Mouse (Mus musculus) small intestine, adult 2 months (tissue): ENCODE results near the gene N4bp2. TPM values are rescaled to one million over a fixed set of nuclear protein-coding genes. Genes with fewer than 3 reads are reported as not detected.

Experiments
- H3K27ac ChIP-seq: fragments of 200-500 bp; 2 replicates; pipeline ENCODE4 v1.5.1; 2012; ENCODE audit warnings: low read depth, low read length, control low read depth, inconsistent platforms; ENCODE audit not compliant: insufficient read depth
- H3K27me3 ChIP-seq: fragments of 200-500 bp; 2 replicates; pipeline ENCODE4 v1.6.1; 2012; ENCODE audit warnings: mild to moderate bottlenecking, moderate library complexity, low read length, inconsistent platforms; ENCODE audit not compliant: control insufficient read depth, insufficient read depth
- H3K36me3 ChIP-seq: fragments of 200-500 bp; 2 replicates; pipeline ENCODE4 v1.6.1; 2012; ENCODE audit warnings: mild to moderate bottlenecking, low read length, control low read depth, inconsistent platforms; ENCODE audit not compliant: control insufficient read depth, insufficient read depth
- H3K4me1 ChIP-seq: fragments of 200-500 bp; 2 replicates; pipeline ENCODE4 v1.6.1; 2012; ENCODE audit warnings: low read length, inconsistent platforms, mixed read lengths; ENCODE audit not compliant: control insufficient read depth, insufficient read depth, insufficient read length
- H3K4me3 ChIP-seq: fragments of 200-500 bp; 2 replicates; pipeline ENCODE4 v1.5.1; 2012; ENCODE audit warnings: low read depth, mild to moderate bottlenecking, control low read depth, inconsistent platforms, low read length, moderate library complexity
- CTCF ChIP-seq: fragments of 200-500 bp; IDR thresholded peaks from 2 replicates; pipeline ENCODE4 v1.5.1; 2012; ENCODE audit warnings: low read depth, mild to moderate bottlenecking, control low read depth, inconsistent platforms, low read length, moderate library complexity, mixed read lengths; ENCODE audit not compliant: insufficient replicate concordance, insufficient read length; ENCODE audit errors: extremely low read depth
- POLR2A ChIP-seq: fragments of 200-500 bp; IDR thresholded peaks from 2 replicates; pipeline ENCODE4 v1.6.1; 2012; ENCODE audit warnings: low read depth, mild to moderate bottlenecking, control low read depth, inconsistent platforms, low read length, moderate library complexity
- WGBS: fragments of 180-500 bp; shearing (Covaris S2); methylation state at CpG from one replicate; pipeline ENCODE4 v1.1.7; 2018; 5-methylcytosine and 5-hydroxymethylcytosine counted together
- polyA plus RNA-seq: library from polyadenylated mRNA; depleted of rRNA; stranded (reverse); fragments of >200 nt; gene quantifications from 2 replicates; pipeline ENCODE4 v1.2.3, GENCODE M21; 2012

N4bp2 gene
- polyA plus RNA-seq, 1 experiment, result 2.3 TPM

- no peak overlapping the region for H3K27ac ChIP-seq
- TF ChIP-seq POLR2A (no peak), CTCF (no peak)
- no peak overlapping the region for H3K4me3 ChIP-seq
- WGBS, result 83% methylated on average over 16 of the region's 16 CpGs
- H3K36me3 ChIP-seq, result peaks cover 16% of the 10 kb centered on the region
- H3K27me3 ChIP-seq, result no peaks in the 10 kb centered on the region
- no peaks in the 10 kb centered on the region for H3K4me1 ChIP-seq
Observed at GRCm38 (mm10) chr5:65790604-65791225, 27.4 kb downstream of the N4bp2 start.

GRCm38 (mm10) chr5:65794202-65794601 is 30.9 kb downstream of the N4bp2 start:
- Histone ChIP-seq H3K27ac (no peak overlapping the region), H3K27me3 (no peaks in the 10 kb centered on the region), H3K4me1 (no peaks in the 10 kb centered on the region), H3K36me3 (peaks cover 17% of the 10 kb centered on the region), H3K4me3 (no peak overlapping the region)
- TF ChIP-seq CTCF (no peak), POLR2A (no peak)
- 75% methylated on average over 3 of the region's 3 CpGs for WGBS

GRCm38 (mm10) chr5:65794702-65795101 is 31.4 kb downstream of the N4bp2 start:
- Histone ChIP-seq H3K4me3 (no peak overlapping the region), H3K27me3 (no peaks in the 10 kb centered on the region), H3K27ac (no peak overlapping the region), H3K4me1 (no peaks in the 10 kb centered on the region), H3K36me3 (peaks cover 17% of the 10 kb centered on the region)
- 58% methylated on average over 3 of the region's 3 CpGs for WGBS
- TF ChIP-seq POLR2A (no peak), CTCF (no peak)

- Histone ChIP-seq H3K27me3 (no peaks in the 10 kb centered on the region), H3K27ac (no peak overlapping the region), H3K4me3 (no peak overlapping the region), H3K4me1 (no peaks in the 10 kb centered on the region), H3K36me3 (peaks cover 15% of the 10 kb centered on the region)
- TF ChIP-seq CTCF (no peak), POLR2A (no peak)
- 94% methylated on average over 9 of the region's 9 CpGs for WGBS
Observed at GRCm38 (mm10) chr5:65795293-65795993, 32.1 kb downstream of the N4bp2 start.

DNA sequence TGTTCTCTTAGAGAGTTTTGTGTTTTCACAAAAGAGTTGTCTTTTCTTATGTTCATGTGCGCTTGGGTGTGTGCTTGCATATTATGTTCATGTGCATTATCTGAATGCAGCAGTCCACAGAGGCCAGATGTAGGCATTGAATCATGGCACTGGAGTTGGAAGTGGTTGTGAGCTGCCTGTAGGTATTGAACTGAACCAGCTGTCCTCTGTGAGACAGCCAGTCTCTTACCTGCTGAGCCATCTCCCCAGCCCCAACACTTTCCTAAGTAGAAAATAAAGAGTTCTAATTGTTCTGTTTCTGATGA is 32.6 kb downstream of the N4bp2 start:
- Histone ChIP-seq H3K36me3 (peaks cover 13% of the 10 kb centered on the region), H3K4me1 (no peaks in the 10 kb centered on the region), H3K4me3 (no peak overlapping the region), H3K27me3 (no peaks in the 10 kb centered on the region), H3K27ac (no peak overlapping the region)
- whole genome bisulfite sequencing, result 95% methylated on average over 1 of the region's 1 CpGs
- no peak for TF ChIP-seq CTCF
- TF ChIP-seq POLR2A, result no peak

DNA sequence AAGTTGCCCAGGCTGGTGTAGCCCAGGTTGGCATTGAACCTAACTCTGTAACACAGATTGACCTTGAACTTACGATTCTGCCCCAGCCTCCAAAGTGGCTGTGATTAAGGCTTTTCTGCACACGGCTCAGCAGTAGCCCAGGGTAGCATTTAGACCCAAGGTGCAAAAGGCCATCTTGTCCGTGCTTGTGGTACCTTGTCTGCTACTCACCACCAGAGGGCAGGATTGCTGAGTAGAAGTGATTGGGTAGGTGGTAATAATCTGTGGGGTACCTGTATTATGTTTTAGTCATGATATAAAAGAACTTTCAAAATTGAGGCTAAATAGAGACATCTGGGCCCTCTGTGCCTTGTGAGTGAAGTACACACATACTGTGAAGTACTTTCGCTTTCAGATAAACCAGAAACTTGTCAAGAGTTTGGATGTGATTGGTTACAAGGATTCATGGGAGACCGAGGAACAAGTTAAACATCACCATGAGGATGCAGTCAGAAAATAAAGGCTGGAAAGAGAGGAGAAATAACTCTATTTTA is 60.3 kb downstream of the N4bp2 start:
- H3K4me1 ChIP-seq, result peaks cover 2% of the 10 kb centered on the region; the same call in 1 of the 2 replicates
- no peak overlapping the region for H3K4me3 ChIP-seq
- 69% methylated on average over 5 of the region's 5 CpGs for WGBS
- H3K36me3 ChIP-seq, result peaks cover 11% of the 10 kb centered on the region
- no peaks in the 10 kb centered on the region for H3K27me3 ChIP-seq
- TF ChIP-seq CTCF (peak; percentile 49; the same call in 1 of the 2 replicates), POLR2A (no peak)
- no peak overlapping the region for H3K27ac ChIP-seq

DNA sequence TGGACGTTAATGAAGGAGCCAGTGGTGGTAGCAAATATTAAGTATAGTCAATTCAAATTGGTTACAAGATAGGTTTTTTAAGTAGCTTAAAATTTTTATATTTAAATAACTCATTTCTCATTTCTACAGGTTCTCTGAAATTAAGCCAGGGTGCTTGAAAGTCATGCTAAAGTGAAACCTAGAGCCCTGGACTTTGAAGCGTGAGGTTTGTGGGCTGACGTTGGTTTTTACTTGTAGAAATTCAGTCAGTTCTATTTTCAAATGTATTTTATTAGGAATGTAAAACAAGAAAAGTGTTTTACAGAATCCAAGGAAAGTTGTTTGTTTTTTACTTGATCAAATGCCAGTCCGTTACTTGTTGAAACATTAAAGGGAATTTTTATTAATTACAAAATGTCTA is 63.2 kb downstream of the N4bp2 start:
- WGBS, result 88% methylated on average over 4 of the region's 4 CpGs
- Histone ChIP-seq H3K4me1 (peaks cover 2% of the 10 kb centered on the region; the same call in 1 of the 2 replicates), H3K36me3 (peaks cover 10% of the 10 kb centered on the region), H3K27ac (no peak overlapping the region), H3K4me3 (no peak overlapping the region), H3K27me3 (no peaks in the 10 kb centered on the region)
- no peak for TF ChIP-seq CTCF
- no peak for TF ChIP-seq POLR2A
